Mouse (Mus musculus) myocyte (in vitro differentiated cells): ENCODE measurements around the gene Gnaz.

ENCODE experiments used
- E2F4 ChIP-seq: IDR thresholded peaks from one replicate; pipeline ENCODE4 v1.6.1; 2011; ENCODE audit warnings: mild to moderate bottlenecking, control low read depth, moderate library complexity; ENCODE audit not compliant: insufficient read depth
- MAX ChIP-seq: IDR thresholded peaks from one replicate; pipeline ENCODE4 v1.6.1; 2011; ENCODE audit warnings: low read depth, mild to moderate bottlenecking, control low read depth
- MYOD1 ChIP-seq, 3 experiments: IDR thresholded peaks; one replicate each; pipeline ENCODE4 v1.6.1; 2011; ENCODE audit warnings: control low read depth in 2 of 3, low read depth in 2 of 3, mild to moderate bottlenecking in 2 of 3, moderate library complexity in 1 of 3; ENCODE audit not compliant: insufficient read length in 2 of 3, control insufficient read depth in 1 of 3
- MYOG ChIP-seq, 3 experiments: IDR thresholded peaks; one replicate each; pipeline ENCODE4 v1.6.1; 2011; ENCODE audit warnings: control low read depth in 2 of 3, low read depth in 2 of 3, mild to moderate bottlenecking in 2 of 3; ENCODE audit not compliant: insufficient read length in 2 of 3, control insufficient read depth in 1 of 3, insufficient read depth in 1 of 3
- POLR2A ChIP-seq: IDR thresholded peaks from one replicate; pipeline ENCODE4 v1.6.1; 2011; ENCODE audit warnings: low read depth, mild to moderate bottlenecking, control low read depth, moderate library complexity; ENCODE audit not compliant: insufficient read length
- POLR2AphosphoS2 ChIP-seq: IDR thresholded peaks from one replicate; pipeline ENCODE4 v1.6.1; 2011; ENCODE audit warnings: low read depth, control low read depth; ENCODE audit not compliant: insufficient read length
- REST ChIP-seq: IDR thresholded peaks from one replicate; pipeline ENCODE4 v1.6.1; 2011; ENCODE audit warnings: mild to moderate bottlenecking, control low read depth, moderate library complexity; ENCODE audit not compliant: insufficient read depth, insufficient read length
- TCF12 ChIP-seq: IDR thresholded peaks from one replicate; pipeline ENCODE4 v1.6.1; 2011; ENCODE audit warnings: mild to moderate bottlenecking, control low read depth; ENCODE audit not compliant: poor library complexity, insufficient read depth, severe bottlenecking
- USF1 ChIP-seq: IDR thresholded peaks from one replicate; pipeline ENCODE4 v1.6.1; 2011; ENCODE audit warnings: low read depth, mild to moderate bottlenecking, control low read depth, moderate library complexity

GRCm38 (mm10) chr10:74976429-74976828, 9.5 kb downstream of the Gnaz start:
- TF ChIP-seq E2F4 (no peak), POLR2AphosphoS2 (no peak), POLR2A (no peak), MAX (no peak), TCF12 (no peak), MYOG (IDR thresholded peaks at IDR 0.05; ENCODE audit: control insufficient read depth in 1 of 3, insufficient read depth in 1 of 3, insufficient read length in 2 of 3, low read depth in 2 of 3) (no peak), MYOD1 (IDR thresholded peaks at IDR 0.05; ENCODE audit: control insufficient read depth in 1 of 3, insufficient read length in 2 of 3, low read depth in 2 of 3) (no peak), USF1 (no peak), REST (no peak)
